Mouse (Mus musculus) ovary, adult 10 weeks (tissue): ENCODE results near the gene Gm1113. TPM values are rescaled to one million over a fixed set of nuclear protein-coding genes. Genes with fewer than 3 reads are reported as not detected.

Source experiments
- polyA plus RNA-seq: library from polyadenylated mRNA; stranded (reverse); fragments of 350-450 nt; fragmentation: Illumina TruSeq; extraction: RNeasy Lipid Tissue Mini Kit (QIAGEN cat#74804); gene quantifications from one replicate; pipeline ENCODE4 v1.2.3, GENCODE M21; 2014

Gm1113 gene
- polyA plus RNA-seq = not detected

GRCm38 (mm10) chr9:35518169-35518568 lies at the start of gene Gm1113:
Gene Gm1113, minus strand, starts transcription at chr9:35518269.

GRCm38 (mm10) chr9:35558257-35559008 lies 40.4 kb upstream of the Gm1113 start, which contains the start of the genes Ddx25 and Pus3:
Gene Ddx25, minus strand, starts transcription at chr9:35558528.
Gene Pus3, plus strand, starts transcription at chr9:35558595.

Other genes with a start within 250 kb of the Gm1113 start
- gene Cdon, start 97.1 kb downstream of the Gm1113 start, polyA plus RNA-seq = 40.4 TPM
- 0.37 TPM for gene Ddx25, start 40.3 kb upstream of the Gm1113 start, polyA plus RNA-seq
- 45.2 TPM for gene Pus3, start 40.3 kb upstream of the Gm1113 start, polyA plus RNA-seq
- 0.83 TPM for gene Pate2, start 52.0 kb upstream of the Gm1113 start, polyA plus RNA-seq
- gene Hyls1, start 52.1 kb upstream of the Gm1113 start, polyA plus RNA-seq = 20.0 TPM
- gene Pate4, start 93.7 kb upstream of the Gm1113 start, polyA plus RNA-seq = not detected
- gene Pate3, start 129.9 kb upstream of the Gm1113 start, polyA plus RNA-seq = not detected
- gene Pate1, start 169.1 kb upstream of the Gm1113 start, polyA plus RNA-seq = not detected
- not detected for gene Gm17677, start 222.8 kb upstream of the Gm1113 start, polyA plus RNA-seq